Mouse (Mus musculus): ENCODE results near the gene Tor1aip1. TPM values are rescaled to one million over a fixed set of nuclear protein-coding genes. Genes with fewer than 3 reads are reported as not detected.

The Tor1aip1 gene
- polyA plus RNA-seq, 1 experiment from 2014 or later = 75.4 TPM

DNA sequence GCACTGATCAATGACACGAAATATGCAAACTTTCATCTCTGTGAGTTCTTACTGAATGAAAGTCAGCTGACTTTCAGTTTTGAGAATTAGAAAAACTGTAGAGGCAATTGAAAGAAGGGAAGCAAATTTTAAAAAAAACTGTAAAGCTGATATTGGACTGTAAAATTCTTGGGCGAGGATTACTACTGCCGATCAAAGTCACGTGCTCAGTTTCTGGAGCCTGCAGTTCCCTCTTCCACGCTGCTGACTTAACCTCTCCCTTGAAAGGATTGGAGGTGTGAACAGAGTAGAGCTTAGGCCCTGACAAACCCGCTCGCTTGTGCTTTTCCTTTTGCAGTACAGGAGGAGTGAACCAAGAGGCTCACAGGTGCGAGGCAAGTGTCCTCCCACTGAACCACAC is 33.9 kb downstream of the Tor1aip1 start:
- no peak for TF ChIP-seq CTCF (IDR thresholded peaks at IDR 0.05)
- ATAC-seq (no peak), DNase-seq (ENCODE audit: low read depth, low spot score) (no peak)
- ChIA-PET CTCF (no interaction called here), POLR2A (interaction anchor here (0.6 kb wide), 1 partner anchor 19 kb away, joined by 3 read pairs; no protein-coding TSS in a partner anchor)
- in situ Hi-C loops (cut with MboI; ENCODE audit: low pct_unique_long_range_greater_than_20kb) = no loop called here
- H3K27me3 ChIP-seq = no peaks in the 10 kb centered on the region

GRCm38 (mm10) chr1:155995612-155996011 is 40.7 kb downstream of the Tor1aip1 start:
- CTCF ChIA-PET = no interaction called here
- in situ Hi-C loops (cut with MboI; ENCODE audit: low pct_unique_long_range_greater_than_20kb) = no loop called here

GRCm38 (mm10) chr1:155994524-155994923 is 41.8 kb downstream of the Tor1aip1 start:
- no peaks in the 10 kb centered on the region for H3K27me3 ChIP-seq
- in situ Hi-C loops (cut with MboI; ENCODE audit: low pct_unique_long_range_greater_than_20kb) = no loop called here
- ATAC-seq (no peak), DNase-seq (ENCODE audit: low read depth, low spot score) (no peak)
- CTCF ChIA-PET = no interaction called here
- TF ChIP-seq CTCF (IDR thresholded peaks at IDR 0.05) = no peak
- POLR2A ChIA-PET = no interaction called here

More at GRCm38 (mm10) chr1:155995612-155996011, 40.7 kb downstream of the Tor1aip1 start:
- DNase-seq (ENCODE audit: low read depth, low spot score) = no peak
- POLR2A ChIA-PET = no interaction called here
- no peaks in the 10 kb centered on the region for H3K27me3 ChIP-seq
- TF ChIP-seq CTCF (IDR thresholded peaks at IDR 0.05) = no peak
- ATAC-seq = no peak

- no peak for ATAC-seq
- in situ Hi-C loops (cut with MboI; ENCODE audit: low pct_unique_long_range_greater_than_20kb) = no loop called here
- H3K27me3 ChIP-seq = no peaks in the 10 kb centered on the region
- POLR2A ChIA-PET = no interaction called here
- DNase-seq (ENCODE audit: low read depth, low spot score) = no peak
- CTCF ChIA-PET = no interaction called here
- no peak for TF ChIP-seq CTCF (IDR thresholded peaks at IDR 0.05)
Observed at GRCm38 (mm10) chr1:155990391-155990790, 45.9 kb downstream of the Tor1aip1 start.

DNA sequence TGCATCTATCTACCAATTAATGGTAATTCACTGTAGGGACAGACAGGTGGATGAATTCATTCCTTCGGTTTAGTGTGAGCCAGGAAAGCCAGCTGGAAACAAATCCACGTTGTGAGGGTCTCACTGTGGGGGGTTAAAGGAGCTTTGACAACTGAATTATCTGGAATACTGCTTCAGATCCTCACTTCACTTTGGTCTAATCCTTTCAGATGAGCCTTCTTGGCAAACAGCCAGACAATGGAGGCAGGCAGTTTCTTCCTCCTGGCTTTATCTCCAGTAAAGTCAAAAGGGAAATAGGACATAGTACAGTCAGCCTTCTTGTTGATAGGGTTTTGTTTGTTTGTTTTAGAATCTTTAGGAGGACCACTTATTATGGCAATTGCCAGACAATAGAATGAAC is 46.9 kb downstream of the Tor1aip1 start:
- TF ChIP-seq CTCF (IDR thresholded peaks at IDR 0.05) = no peak
- H3K27me3 ChIP-seq = no peaks in the 10 kb centered on the region
- POLR2A ChIA-PET = no interaction called here
- no peak for DNase-seq (ENCODE audit: low read depth, low spot score)
- in situ Hi-C loops (cut with MboI; ENCODE audit: low pct_unique_long_range_greater_than_20kb) = no loop called here
- ATAC-seq = no peak
- CTCF ChIA-PET = no interaction called here

- in situ Hi-C loops (cut with MboI; ENCODE audit: low pct_unique_long_range_greater_than_20kb) = no loop called here
- no peak for DNase-seq (ENCODE audit: low read depth, low spot score)
- ChIA-PET CTCF (no interaction called here), POLR2A (no interaction called here)
- H3K27me3 ChIP-seq = no peaks in the 10 kb centered on the region
- no peak for TF ChIP-seq CTCF (IDR thresholded peaks at IDR 0.05)
- no peak for ATAC-seq
Observed at GRCm38 (mm10) chr1:155987625-155988024, 48.7 kb downstream of the Tor1aip1 start.

- H3K27me3 ChIP-seq = peaks cover 10% of the 10 kb centered on the region
- TF ChIP-seq CTCF (IDR thresholded peaks at IDR 0.05) = no peak
- DNase-seq (ENCODE audit: low read depth, low spot score) (no peak), ATAC-seq (no peak)
- ChIA-PET POLR2A (no interaction called here), CTCF (interaction anchor here (1.4 kb wide), 1 partner anchor 25 kb away, joined by 3 read pairs; no protein-coding TSS in a partner anchor)
- in situ Hi-C loops (cut with MboI; ENCODE audit: low pct_unique_long_range_greater_than_20kb) = no loop called here
Observed at GRCm38 (mm10) chr1:155974931-155975330, 61.3 kb downstream of the Tor1aip1 start.

- CTCF ChIA-PET = interaction anchor here (0.8 kb wide), 1 partner anchor 11 kb away, joined by 3 read pairs; no protein-coding TSS in a partner anchor
Observed at GRCm38 (mm10) chr1:155973719-155974379, 62.4 kb downstream of the Tor1aip1 start.

DNA sequence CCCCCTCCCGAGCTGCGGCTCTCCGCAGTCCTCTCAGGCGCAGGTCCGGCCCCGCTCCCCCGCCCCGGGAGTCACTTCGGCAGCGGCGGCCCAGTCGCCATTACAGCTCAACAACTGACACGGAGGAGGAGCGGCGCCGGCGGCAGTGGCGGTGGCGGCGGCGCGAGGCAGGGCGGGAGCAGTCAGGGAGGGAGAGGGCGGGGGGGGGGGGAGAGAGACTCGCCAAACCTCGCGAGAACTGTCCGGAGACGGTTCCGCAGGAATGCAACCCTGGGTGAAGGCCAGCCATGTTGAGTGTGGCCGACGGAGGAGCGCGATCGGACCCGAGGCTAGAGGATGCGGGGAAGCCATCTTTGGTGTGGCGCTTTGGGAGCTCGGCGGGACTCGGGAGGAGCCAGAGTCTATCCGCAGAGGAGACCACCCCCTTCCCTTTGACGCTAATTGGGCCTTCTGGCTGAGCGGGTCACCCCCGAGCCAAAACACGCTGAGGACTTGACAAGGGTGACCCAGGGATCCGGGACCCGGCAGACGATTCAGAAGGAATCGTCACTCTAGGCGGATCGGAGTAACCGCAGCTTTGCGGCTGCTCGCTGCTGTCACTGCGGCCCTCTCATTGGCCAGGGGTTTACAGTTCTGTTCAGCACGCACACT is 63.1 kb downstream of the Tor1aip1 start, which contains the start of gene Cep350:
Gene Cep350 (minus strand): TSS at position 188 of the 651 bp plus-strand sequence.
- ATAC-seq (peak; percentile 98), DNase-seq (ENCODE audit: low read depth, low spot score) (peak; percentile 89)
- no peak for TF ChIP-seq CTCF (IDR thresholded peaks at IDR 0.05)
- H3K27me3 ChIP-seq = peaks cover 2% of the 10 kb centered on the region
- POLR2A ChIA-PET = interaction anchor here (0.6 kb wide), 1 partner anchor 10 kb away, joined by 3 read pairs; no protein-coding TSS in a partner anchor
- CTCF ChIA-PET = interaction anchor here (0.7 to 0.8 kb wide), 2 partner anchors 11 to 12 kb away, joined by 3 read pairs; no protein-coding TSS in a partner anchor
- in situ Hi-C loops (cut with MboI; ENCODE audit: low pct_unique_long_range_greater_than_20kb) = no loop called here

More at GRCm38 (mm10) chr1:155973719-155974379, 62.4 kb downstream of the Tor1aip1 start:
- no peak for TF ChIP-seq CTCF (IDR thresholded peaks at IDR 0.05)
- peaks cover 7% of the 10 kb centered on the region for H3K27me3 ChIP-seq
- POLR2A ChIA-PET = interaction anchor here (0.6 kb wide), 1 partner anchor 10 kb away, joined by 3 read pairs; no protein-coding TSS in a partner anchor
- in situ Hi-C loops (cut with MboI; ENCODE audit: low pct_unique_long_range_greater_than_20kb) = no loop called here
- DNase-seq (ENCODE audit: low read depth, low spot score) = no peak
- no peak for ATAC-seq

GRCm38 (mm10) chr1:155972146-155973067 is 63.9 kb downstream of the Tor1aip1 start:
- in situ Hi-C loops (cut with MboI; ENCODE audit: low pct_unique_long_range_greater_than_20kb) = no loop called here
- DNase-seq (ENCODE audit: low read depth, low spot score) (no peak), ATAC-seq (peak; percentile 19)
- no peak for TF ChIP-seq CTCF (IDR thresholded peaks at IDR 0.05)
- CTCF ChIA-PET = interaction anchor here (0.7 kb wide), 1 partner anchor 13 kb away, joined by 3 read pairs; no protein-coding TSS in a partner anchor
- POLR2A ChIA-PET = no interaction called here
- no peaks in the 10 kb centered on the region for H3K27me3 ChIP-seq

Other genes with a start within 250 kb of the Tor1aip1 start
- gene Qsox1, start 223.6 kb downstream of the Tor1aip1 start, polyA plus RNA-seq (2021) = 50.3 TPM
- 13.3 TPM for gene Cep350, start 63.2 kb downstream of the Tor1aip1 start, polyA plus RNA-seq (2021)
- gene Tor1aip2, start 1.1 kb downstream of the Tor1aip1 start, polyA plus RNA-seq (2021) = 111 TPM
- gene Fam163a, start 168.5 kb upstream of the Tor1aip1 start, polyA plus RNA-seq (2021) = not detected

Data from Patski (cell line).